Mouse (Mus musculus): ENCODE data around the gene Kctd15. TPM values are rescaled to one million over a fixed set of nuclear protein-coding genes. Genes with fewer than 3 reads are reported as not detected.

The Kctd15 gene
- total and polyA plus RNA-seq, 3 experiments, result not detected

DNA sequence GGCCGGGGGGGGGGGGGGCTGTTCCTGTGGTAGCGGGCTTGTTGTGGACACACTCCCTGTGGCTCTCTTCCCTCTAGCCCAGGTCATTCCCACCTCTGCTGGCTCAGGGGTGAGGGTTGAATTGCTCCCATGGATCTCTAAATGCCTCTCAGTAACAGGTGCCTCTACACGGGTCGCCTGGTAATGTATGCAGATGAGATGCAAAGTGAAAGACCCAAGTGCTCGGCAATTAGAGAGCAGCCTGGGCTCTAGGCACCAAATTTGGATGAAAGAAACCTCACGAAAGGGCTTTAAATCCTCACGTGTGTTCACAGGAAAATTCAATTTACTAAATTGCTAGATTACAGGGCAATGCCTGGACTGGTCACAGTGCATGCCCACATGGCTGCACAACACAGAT is 29.3 kb upstream of the Kctd15 start:
- Histone ChIP-seq H3K27me3 (ENCODE audit: control insufficient read depth in 1 of 2, insufficient read depth in 2 of 2, low read length in 2 of 2) (no peaks in the 10 kb centered on the region), H3K9me3 (replicated peaks; ENCODE audit: insufficient read depth, low read length) (no peaks in the 10 kb centered on the region), H3K27ac (ENCODE audit: control insufficient read depth, low read depth, low read length) (no peak overlapping the region), H3K79me2 (ENCODE audit: control insufficient read depth, insufficient read depth, low read length, poor library complexity) (no peaks in the 10 kb centered on the region), H3K4me3 (ENCODE audit: control insufficient read depth in 1 of 2, insufficient read depth in 1 of 2, low read depth in 2 of 2, low read length in 2 of 2) (no peak overlapping the region), H3K36me3 (ENCODE audit: control insufficient read depth in 1 of 2, insufficient read depth in 2 of 2, low read length in 2 of 2) (no peaks in the 10 kb centered on the region), H3K4me1 (ENCODE audit: control insufficient read depth in 1 of 2, insufficient read depth in 2 of 2, low read length in 2 of 2) (no peaks in the 10 kb centered on the region), H3K9ac (ENCODE audit: control insufficient read depth, low read depth, low read length, poor library complexity, severe bottlenecking) (no peak overlapping the region)
- no peak for DNase-seq (ENCODE audit: low read depth, low spot score)
- TF ChIP-seq KAT2A (conservative IDR thresholded peaks at IDR 0.05; ENCODE audit: low read depth, low read length) (no peak), SIN3A (IDR thresholded peaks at IDR 0.05; ENCODE audit: low read length) (no peak), ELF1 (IDR thresholded peaks at IDR 0.05; ENCODE audit: low read depth, low read length) (no peak), MAFK (IDR thresholded peaks at IDR 0.05; ENCODE audit: borderline replicate concordance, low read depth, low read length) (no peak), TCF12 (IDR thresholded peaks at IDR 0.05; ENCODE audit: low read depth, low read length) (no peak), JUND (IDR thresholded peaks at IDR 0.05; ENCODE audit: low read depth, low read length) (no peak), ETS1 (IDR thresholded peaks at IDR 0.05; ENCODE audit: low read depth, low read length) (no peak), MYC (IDR thresholded peaks at IDR 0.05; ENCODE audit: low read depth, low read length) (no peak), UBTF (IDR thresholded peaks at IDR 0.05; ENCODE audit: borderline replicate concordance, insufficient read depth, low read depth, low read length) (no peak), GABPA (IDR thresholded peaks at IDR 0.05; ENCODE audit: low read depth, low read length) (no peak), TAL1 (IDR thresholded peaks at IDR 0.05; ENCODE audit: low read length) (no peak)

DNA sequence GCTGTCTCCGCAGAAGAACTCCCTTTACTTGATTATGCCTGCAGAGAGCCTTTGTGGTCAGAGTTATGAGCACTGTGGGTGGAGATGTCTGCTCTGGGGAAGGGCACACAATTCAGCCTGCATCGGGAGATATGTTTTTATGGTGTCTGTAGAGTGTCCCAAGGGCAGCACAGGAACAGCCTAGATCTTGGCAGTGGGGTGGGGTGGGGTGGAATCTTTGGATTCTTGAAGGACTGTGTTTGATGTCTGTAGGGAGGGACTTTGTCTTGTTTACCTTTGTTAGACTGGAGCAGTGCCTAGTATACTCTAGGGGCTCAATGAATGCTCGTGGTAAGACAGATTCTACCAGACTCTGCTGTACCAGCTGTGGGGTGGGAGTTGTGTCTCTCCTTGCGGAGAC is 28.6 kb upstream of the Kctd15 start:
- Histone ChIP-seq H3K9me3 (replicated peaks; ENCODE audit: insufficient read depth, low read length) (no peaks in the 10 kb centered on the region), H3K27me3 (ENCODE audit: control insufficient read depth in 1 of 2, insufficient read depth in 2 of 2, low read length in 2 of 2) (no peaks in the 10 kb centered on the region)
- TF ChIP-seq TBP (IDR thresholded peaks at IDR 0.05; ENCODE audit: low read depth, low read length) (no peak), CTCF (IDR thresholded peaks at IDR 0.05 in 2 of 3, conservative IDR thresholded peaks at IDR 0.05 in 1 of 3; ENCODE audit: control insufficient read depth in 1 of 3, insufficient read depth in 1 of 3, low read depth in 2 of 3, low read length in 3 of 3, poor library complexity in 1 of 3, severe bottlenecking in 1 of 3) (no peak), ZC3H11A (IDR thresholded peaks at IDR 0.05; ENCODE audit: low read depth, low read length) (no peak), NELFE (IDR thresholded peaks at IDR 0.05; ENCODE audit: low read depth, low read length) (no peak), E2F4 (IDR thresholded peaks at IDR 0.05; ENCODE audit: borderline replicate concordance, low read depth, low read length) (no peak), ELF1 (IDR thresholded peaks at IDR 0.05; ENCODE audit: low read depth, low read length) (no peak), SMC3 (IDR thresholded peaks at IDR 0.05; ENCODE audit: low read depth, low read length) (no peak), MEF2A (IDR thresholded peaks at IDR 0.05; ENCODE audit: extremely low read depth, insufficient replicate concordance, low read depth, low read length, poor library complexity, severe bottlenecking) (no peak), POLR2AphosphoS2 (IDR thresholded peaks at IDR 0.05; ENCODE audit: low read length) (no peak), CHD1 (IDR thresholded peaks at IDR 0.05; ENCODE audit: low read depth, low read length) (no peak), MAFK (IDR thresholded peaks at IDR 0.05; ENCODE audit: borderline replicate concordance, low read depth, low read length) (no peak)

More for the DNA sequence above, 28.6 kb upstream of the Kctd15 start:
- Histone ChIP-seq H3K27ac (ENCODE audit: control insufficient read depth, low read depth, low read length) (no peak overlapping the region), H3K4me1 (ENCODE audit: control insufficient read depth in 1 of 2, insufficient read depth in 2 of 2, low read length in 2 of 2) (no peaks in the 10 kb centered on the region), H3K36me3 (ENCODE audit: control insufficient read depth in 1 of 2, insufficient read depth in 2 of 2, low read length in 2 of 2) (no peaks in the 10 kb centered on the region), H3K79me2 (ENCODE audit: control insufficient read depth, insufficient read depth, low read length, poor library complexity) (no peaks in the 10 kb centered on the region), H3K4me3 (ENCODE audit: control insufficient read depth in 1 of 2, insufficient read depth in 1 of 2, low read depth in 2 of 2, low read length in 2 of 2) (no peak overlapping the region), H3K9ac (ENCODE audit: control insufficient read depth, low read depth, low read length, poor library complexity, severe bottlenecking) (no peak overlapping the region)
- DNase-seq (ENCODE audit: low read depth, low spot score), result no peak
